Mouse (Mus musculus) adrenal gland, adult 10 weeks (tissue): ENCODE results near the gene Ccdc60. TPM values are rescaled to one million over a fixed set of nuclear protein-coding genes. Genes with fewer than 3 reads are reported as not detected.

ENCODE experiments used
- polyA plus RNA-seq: library from polyadenylated mRNA; stranded (reverse); fragments of 350-450 nt; fragmentation: Illumina TruSeq; extraction: RNeasy Lipid Tissue Mini Kit (QIAGEN cat#74804); gene quantifications from one replicate; pipeline ENCODE4 v1.2.3, GENCODE M21; 2014; ENCODE audit warnings: low read depth, low replicate concordance

Ccdc60 gene
- not detected for polyA plus RNA-seq

DNA sequence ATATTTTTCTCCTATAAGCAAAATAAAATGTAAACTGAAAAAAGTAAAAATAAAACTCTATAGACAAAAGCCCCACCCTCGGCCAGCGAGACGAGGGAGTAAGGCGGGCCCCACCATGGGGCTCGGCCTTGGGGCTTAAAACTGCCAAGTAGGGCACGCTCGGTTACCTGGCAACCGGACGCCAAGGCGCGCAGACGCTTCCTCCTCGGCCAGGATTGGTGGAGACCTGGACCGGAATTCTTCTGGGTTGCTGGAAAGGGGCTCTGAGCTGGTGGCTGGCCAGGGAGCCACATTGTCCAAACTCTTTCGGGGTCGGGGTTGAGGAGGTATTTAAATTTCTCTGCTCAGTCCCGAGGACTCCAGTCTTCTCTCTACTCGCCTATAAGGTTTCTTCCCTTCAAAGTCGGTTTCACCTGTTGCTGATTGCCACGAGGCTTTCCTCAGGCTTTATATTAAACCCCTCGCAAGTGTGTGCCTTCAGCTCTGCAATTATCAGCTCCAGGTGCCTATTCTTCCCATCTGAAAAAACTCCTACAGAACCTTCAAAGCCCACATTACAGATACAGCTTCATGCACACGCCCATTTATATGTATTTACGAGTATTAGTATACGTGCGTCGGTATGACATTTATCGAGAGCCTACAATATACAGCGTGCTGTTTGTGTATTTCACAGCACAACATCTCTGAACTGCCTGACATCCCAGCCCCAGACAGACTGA is at the start of gene Ccdc60:
Ccdc60 (minus strand) TSS at position 137 of the 722 bp plus-strand sequence.

DNA sequence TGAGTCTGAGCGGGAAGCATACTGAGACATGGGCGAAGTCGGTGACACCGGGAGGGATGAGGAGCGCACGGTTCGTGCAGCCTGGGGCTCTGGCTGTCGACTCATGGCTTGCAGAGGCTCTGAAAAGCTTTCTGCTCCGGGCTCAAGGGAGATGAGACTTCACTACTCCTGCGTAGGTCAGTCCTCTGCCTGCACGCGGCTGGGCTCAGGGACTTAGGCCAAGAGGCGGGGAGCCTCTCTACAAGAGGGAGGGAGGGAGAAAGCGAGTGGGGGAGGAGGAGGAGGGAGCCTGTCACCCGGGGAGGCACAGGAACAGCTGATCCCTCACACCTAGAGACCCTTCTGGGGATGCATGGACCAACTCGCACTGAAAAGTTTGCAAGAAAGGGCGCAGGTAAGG is 205.7 kb downstream of the Ccdc60 start, which contains the start of gene Tmem233:
Tmem233 (minus strand) TSS at position 164 of the 400 bp plus-strand sequence.

Other genes with a start within 250 kb of the Ccdc60 start
- gene Tmem233, start 205.7 kb downstream of the Ccdc60 start, polyA plus RNA-seq, result 1.0 TPM
- gene Hspb8, start 133.9 kb upstream of the Ccdc60 start, polyA plus RNA-seq, result 59.5 TPM